Mouse (Mus musculus) heart, postnatal 36 days (tissue): ENCODE results near the gene Slc37a4. TPM values are rescaled to one million over a fixed set of nuclear protein-coding genes. Genes with fewer than 3 reads are reported as not detected.
A peak's percentile ranks its signal among the peaks of the same experiment; 100 is the strongest.
"Not testable (repeated sequence)": the region's sequence is repeated elsewhere in the genome, so short reads cannot be mapped to it uniquely, and the experiment has no call there.

Experiments
- DNase-seq, 2 experiments: peaks; one replicate each; pipeline ENCODE4 v3.0.0; 2021 to 2022
- intact Hi-C: fragments of 180-260 bp; cut with DNase I; formaldehyde crosslinking; loops from one replicate; pipeline ENCODE4 v1.15.1; 2025
- total RNA-seq, 2 experiments: library from RNA; stranded (reverse); gene quantifications; 2 replicates each; pipeline ENCODE4 v1.2.3; 2021

The Slc37a4 gene
- total RNA-seq = 10 to 100 TPM; 21.5 to 24.0 TPM

DNA sequence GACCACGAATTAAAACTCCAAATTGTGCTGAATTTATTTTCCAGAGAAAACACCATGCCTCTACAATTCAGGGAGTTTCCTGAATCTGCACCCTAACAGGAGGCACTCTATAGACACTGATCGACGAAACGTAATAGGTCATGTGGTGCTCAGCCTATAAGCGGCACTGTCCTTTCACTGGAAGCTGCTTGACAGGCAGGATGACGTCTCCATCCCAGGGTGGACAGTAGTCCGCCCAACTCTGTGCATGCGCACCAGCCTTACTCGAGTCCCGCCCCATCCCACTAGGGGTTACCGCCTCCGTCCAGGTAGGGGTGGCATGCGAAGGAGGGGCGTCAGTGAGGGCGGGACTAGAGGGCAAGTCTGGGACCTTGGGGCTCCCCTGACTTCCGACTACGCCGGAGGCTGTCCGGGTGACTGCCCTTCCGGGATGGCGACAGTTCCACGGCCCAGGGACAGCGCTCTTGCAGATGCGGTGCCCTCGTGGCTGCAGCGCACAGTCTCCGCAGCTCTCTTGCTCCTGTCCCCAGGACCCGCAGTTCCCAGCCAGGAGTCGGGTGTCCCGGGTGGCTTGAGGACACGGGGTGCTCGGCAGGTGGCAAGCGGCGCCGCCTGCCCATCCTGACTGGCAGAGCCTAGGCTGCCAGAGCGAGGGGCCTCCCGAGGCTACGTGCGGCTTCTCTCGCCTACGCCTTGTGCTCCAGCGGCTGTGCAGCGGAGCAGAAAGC is at the start of gene Slc37a4:
TSS of gene Slc37a4 (plus strand) at position 169 of the 728 bp plus-strand sequence.
- intact Hi-C loops = no loop called here
- peak; percentile 90 to 93 for DNase-seq

DNA sequence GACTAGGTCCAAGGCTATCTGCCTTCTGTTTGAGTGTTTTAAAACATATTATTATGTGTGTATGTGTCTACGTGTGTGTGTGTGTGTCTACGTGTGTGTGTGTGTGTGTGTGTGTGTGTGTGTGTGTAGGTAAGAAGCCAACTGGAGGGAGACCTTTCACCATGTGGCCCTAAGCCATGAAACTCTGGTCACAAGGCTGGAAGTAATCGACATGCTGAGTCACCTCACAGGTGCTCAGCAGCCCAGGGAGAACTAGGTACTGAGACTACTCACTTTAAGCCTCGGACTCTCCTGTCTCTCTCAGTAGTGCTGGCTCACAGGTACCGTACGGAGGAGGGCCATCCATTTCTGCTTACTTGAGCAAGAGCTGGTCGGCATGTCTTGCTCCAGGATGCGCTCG is 49.5 kb upstream of the Slc37a4 start:
- no peak for DNase-seq
- intact Hi-C loops = no loop called here

DNA sequence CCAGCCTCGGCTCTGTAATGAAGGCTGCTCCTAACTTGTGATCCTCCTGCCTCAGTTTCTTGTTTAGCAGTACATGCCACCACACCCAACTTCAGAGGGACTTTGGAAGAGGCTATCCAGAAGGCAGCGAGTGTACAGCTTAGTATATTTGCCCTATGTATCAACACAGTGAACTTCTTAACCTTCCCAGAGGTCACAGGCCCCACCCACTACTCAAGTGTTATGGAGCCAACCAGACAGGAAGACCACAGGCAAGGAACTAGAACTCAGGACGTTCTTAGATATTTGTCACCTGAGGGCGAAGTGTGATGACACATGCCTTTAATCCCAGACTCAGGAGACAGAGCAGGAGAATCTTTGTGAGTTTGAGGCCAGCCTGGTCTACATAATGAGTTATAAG is 49.0 kb upstream of the Slc37a4 start:
- intact Hi-C loops = no loop called here
- DNase-seq = no peak

DNA sequence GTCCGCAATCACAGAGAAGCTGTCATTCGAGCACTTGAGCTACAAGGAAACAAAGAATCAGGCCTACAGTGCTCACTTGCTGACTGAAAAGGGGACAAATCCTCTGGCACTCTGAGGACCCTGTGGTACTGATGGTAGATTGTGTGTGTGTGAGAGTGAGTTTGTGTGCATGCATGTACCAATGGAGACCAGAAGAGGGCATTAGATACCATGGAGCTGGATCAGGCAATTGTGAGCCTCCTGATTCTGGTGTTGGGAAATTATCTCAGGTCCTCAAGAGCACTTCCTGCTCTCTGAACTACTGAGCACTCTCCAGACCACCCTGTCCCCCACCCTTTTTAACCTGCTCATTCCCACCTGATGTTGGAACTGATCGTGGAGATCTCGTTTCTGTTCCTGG is 48.1 kb upstream of the Slc37a4 start:
- intact Hi-C loops = no loop called here
- DNase-seq = no peak

DNA sequence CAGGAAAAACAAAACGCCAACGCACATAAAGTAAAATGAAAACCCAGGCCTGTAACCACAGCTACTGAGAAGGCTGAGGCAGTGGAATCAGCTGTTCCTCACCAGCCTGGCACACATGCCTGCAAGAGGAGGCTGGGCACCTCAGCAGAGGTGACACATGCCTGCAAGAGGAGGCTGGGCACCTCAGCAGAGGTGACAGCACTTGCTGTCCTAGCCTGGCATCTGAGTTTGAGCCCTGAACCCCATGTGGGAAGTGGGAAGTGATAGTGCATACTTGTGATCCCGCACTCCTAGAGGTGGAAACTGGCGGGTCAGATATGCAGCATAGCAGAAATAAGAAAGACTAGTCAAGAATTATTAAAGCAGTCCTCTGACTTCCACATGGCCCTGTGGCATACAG is 45.3 kb upstream of the Slc37a4 start:
- no peak for DNase-seq
- intact Hi-C loops = no loop called here

DNA sequence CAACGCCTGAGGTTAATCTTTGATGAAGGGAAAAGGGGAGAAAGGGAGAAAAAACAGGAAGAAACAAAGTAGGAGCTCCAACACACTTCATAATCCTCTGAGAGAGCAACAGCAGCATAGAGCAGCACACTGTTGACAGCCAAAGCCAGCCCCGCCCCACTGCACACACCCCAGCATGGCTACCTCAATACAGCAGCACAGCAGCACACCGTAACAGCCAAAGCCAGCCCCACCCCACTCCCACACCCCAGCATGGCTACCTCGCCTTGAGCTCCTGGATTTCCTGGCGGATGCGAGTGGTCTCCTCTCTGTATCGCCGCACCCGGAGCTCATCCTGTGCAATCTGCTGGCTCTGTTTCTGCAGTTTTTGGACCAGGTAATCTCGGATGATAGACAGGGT is 44.3 kb upstream of the Slc37a4 start:
- intact Hi-C loops = no loop called here
- no peak for DNase-seq

DNA sequence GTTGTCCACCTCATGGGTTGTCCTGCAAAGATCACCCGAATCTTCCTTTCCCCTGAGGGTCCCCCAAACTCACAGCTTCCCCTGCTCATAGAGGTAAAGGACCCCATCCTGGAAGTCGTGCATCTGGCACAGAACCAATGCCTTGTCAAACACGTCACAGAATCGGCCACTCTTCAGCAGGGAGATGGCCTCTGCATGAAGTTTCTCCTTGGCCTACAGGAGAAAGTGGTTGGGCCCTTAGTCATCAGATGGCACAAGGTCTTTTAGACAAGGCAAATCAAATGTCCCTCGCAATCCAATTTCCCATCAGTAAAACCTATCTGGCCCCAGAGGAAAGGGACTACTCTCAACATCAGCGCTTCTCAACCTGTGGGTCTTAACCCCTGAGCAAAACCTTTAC is 43.5 kb upstream of the Slc37a4 start:
- DNase-seq = no peak
- intact Hi-C loops = no loop called here

DNA sequence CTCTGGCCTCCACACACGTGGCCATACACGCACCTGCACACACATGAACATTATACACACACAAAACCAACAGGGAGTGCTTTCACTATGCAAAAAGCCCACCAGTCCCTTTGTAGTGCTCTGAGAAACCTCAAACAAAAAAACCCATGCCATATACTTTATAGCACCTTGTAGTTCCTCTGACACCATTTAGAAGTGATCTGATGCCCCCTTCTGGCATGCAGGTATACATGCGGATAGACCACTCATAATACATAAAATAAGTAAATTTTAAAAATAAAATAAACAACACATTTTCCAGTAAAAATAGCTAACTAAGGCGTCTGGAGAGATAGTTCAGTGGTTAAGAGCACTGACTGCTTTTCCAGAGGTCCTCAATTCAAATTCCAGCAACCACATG is 39.4 kb upstream of the Slc37a4 start:
- no peak for DNase-seq
- intact Hi-C loops = loop anchor here (5.0 kb wide), 1 partner anchor 110 kb away; no protein-coding TSS in a partner anchor

DNA sequence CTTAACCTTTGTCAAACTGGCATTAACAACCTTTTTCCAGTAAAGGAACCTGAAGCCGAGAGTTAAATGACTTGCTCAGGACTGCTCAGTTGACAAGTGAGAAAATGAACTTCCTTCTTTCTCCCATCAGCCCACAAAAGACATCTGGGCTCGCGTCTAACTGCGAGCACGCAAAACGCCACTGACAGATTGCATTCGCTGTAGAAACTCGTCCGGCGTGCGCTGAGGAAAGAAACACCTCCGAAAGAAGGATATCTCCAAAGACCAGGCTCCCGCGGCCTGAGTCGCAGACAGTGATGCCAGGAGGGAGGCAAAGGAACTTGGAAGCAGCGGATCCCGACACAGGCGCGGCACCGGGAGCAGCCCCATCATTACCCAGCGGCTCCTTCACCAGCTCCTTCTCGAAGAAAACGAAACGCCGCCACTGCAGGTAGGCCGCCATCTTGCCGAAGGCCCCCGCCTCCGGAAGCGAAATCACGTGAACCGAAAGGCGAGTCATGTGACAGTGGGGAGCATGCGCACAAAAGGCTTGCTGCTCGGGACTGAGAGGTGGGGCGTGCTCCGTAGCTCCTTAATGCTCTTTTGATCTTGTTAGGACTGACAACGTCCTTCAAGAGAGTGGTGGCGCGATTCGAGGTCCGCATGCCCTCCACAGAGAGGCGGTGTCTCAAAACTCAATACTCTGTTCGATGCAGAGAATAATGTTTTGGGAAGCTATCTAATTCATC is 35.3 kb upstream of the Slc37a4 start, which contains the start of gene Vps11:
TSS of gene Vps11 (minus strand) at position 481 of the 728 bp plus-strand sequence.
- intact Hi-C loops = no loop called here
- peak; percentile 94 to 95 for DNase-seq

DNA sequence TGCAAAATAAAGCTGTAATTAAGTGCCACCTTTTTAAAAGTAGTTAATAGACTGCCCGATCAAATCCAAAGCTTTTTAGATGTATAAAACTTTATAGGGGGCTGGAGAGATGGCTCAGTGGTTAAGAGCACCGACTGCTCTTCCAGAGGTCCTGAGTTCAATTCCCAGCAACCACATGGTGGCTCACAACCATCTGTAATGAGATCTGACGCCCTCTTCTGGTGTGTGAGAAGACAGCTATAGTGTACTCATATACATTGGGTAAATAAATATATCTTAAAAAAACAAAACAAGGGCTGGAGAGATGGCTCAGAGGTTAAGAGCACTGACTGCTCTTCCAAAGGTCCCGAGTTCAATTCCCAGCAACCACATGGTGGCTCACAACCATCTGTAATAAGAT is 34.7 kb upstream of the Slc37a4 start:
- intact Hi-C loops, DNase-seq: not testable (repeated sequence)

DNA sequence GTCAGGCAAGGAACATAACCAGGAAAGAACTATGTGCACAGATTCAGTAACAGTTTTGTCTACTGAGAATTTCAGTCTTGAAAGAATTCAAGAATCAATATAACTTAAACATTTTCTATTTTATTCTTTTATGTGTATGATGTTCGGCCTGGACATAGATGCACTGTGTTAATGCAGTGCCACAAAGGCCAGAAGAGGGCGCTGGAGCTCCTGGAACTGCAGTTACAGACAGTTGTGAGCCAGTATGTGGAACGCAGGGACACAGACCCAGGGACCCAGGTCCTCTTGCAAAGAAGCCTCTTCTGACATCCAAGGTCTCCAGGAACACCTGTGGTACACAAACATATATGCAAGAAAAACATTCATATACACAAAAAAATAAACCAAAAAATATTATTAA is 32.2 kb upstream of the Slc37a4 start:
- intact Hi-C loops = no loop called here

DNA sequence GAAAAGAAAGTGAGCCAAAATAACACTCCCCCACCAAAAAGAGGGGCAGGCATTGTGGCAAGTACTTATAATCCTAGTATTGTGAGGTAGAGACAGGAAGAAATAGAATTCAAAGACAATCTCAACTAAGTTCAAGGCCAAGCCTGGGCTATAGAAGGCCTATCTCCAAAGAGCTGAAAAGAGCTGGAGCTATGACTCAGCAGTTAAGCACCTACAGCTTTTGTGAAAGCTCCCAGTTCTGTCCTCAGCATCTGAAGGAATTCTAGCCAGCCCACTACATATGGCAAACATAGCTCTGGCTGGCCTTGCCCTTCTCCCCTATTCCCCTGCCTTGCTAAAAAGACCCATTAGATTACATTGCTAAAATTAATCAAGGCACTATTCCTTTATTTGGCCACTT is 23.3 kb upstream of the Slc37a4 start:
- no peak for DNase-seq
- intact Hi-C loops = no loop called here

More for the DNA sequence above, 32.2 kb upstream of the Slc37a4 start:
- DNase-seq = no peak

DNA sequence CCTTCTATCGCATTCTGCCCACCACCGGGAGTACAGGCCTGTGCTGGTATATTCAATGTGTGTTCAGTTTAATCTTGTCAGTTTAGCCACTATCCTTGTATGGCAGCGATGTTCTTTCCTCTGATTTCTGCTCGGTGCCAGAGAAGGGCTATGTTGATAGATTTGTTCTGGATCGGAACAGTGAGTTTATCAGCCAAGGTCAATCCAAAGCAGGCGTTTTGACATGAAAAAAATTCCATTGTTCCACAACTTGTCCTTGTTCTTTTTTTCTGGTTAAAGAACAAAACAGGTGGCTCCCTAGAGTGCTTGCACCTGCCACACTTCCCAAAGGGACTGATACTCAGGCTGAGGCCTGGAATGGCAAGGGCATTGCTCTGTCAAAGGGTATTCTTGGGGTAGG is 20.5 kb upstream of the Slc37a4 start:
- no peak for DNase-seq
- intact Hi-C loops = no loop called here

DNA sequence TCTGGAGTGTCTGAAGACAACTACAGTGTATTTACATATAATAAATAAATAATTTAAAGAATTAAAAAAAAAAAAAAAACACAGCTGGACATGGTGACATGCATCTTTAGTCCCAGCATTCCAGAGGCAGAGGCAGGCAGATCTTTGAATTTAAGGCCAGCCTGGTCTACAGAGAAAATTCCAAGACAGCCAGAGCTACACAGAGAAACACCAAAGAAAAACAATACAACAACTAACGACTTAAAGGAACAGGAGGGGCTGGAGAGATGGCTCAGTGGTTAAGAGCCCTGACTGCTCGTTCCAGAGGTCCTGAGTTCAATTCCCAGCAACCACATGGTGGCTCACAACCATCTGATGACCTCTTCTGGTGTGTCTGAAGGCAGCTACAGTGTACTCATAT is 19.3 kb upstream of the Slc37a4 start:
- intact Hi-C loops, DNase-seq: not testable (repeated sequence)

DNA sequence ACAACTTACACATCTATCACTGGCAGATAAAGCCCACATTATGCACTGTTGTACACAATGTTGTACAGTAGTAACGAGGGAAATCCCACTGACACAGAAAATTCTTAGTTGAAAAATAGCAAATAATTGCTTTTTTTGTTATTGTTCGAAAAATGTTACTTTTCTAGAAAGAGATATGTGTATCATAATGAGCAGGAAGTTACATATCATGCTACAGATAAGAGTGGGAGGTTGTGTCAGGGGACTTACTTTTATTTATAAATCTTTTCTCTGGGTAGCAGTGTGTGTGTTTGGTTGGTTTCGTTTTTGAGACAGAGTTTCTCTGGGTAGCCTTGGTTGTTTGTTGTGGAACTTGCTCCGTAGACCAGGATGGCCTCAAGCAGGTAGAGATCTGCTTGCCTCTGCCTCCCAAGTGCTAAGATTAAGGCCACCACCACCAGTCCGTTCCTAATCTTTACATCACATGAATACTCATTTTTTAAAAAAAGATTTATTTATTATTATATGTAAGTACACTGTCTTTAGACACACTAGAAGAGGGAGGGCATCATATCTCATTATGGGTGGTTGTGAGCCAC is 18.4 kb upstream of the Slc37a4 start:
- intact Hi-C loops = no loop called here
- DNase-seq = no peak

DNA sequence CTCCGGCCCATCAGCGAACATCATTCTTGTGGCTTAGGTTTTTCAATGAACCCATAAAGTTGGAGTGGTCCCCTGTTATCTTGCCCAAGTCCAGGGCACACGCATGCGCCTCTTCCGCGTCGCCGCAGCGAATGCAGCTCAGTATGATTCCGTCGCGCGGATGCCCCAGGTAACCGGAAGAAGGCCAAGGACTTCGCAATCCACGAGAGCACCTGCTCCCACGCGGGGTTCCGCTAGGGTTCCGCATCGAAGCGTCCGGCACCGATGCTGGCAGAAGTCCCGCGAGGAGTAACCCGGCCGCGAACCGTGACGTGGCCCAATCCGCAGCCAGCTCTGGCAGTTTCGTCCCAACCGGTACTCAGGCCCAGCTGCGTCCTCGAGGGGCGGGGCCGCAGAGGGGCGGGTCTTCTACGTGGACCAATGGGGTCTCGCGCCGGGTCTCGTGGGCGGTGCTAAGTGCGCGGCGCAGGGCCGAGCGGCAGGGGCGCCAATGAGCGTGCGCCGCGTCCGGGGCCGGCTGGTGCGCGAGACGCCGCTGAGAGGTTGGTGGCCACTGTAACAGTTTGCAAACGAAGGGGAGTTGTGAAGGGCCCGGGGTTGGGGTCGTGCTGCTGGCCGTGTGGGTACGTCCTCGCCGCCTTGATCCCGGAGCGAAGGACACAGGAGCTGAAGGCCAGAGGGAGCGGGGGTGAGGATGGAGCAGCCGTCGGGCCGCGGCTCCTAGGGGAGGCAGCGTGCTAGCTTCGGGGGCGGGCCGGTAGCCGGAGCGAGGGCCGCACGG is 17.4 kb upstream of the Slc37a4 start, which contains the start of gene Hyou1:
TSS of gene Hyou1 (plus strand) at position 437 of the 781 bp plus-strand sequence.
- intact Hi-C loops = no loop called here
- DNase-seq = peak; percentile 99 to 100

DNA sequence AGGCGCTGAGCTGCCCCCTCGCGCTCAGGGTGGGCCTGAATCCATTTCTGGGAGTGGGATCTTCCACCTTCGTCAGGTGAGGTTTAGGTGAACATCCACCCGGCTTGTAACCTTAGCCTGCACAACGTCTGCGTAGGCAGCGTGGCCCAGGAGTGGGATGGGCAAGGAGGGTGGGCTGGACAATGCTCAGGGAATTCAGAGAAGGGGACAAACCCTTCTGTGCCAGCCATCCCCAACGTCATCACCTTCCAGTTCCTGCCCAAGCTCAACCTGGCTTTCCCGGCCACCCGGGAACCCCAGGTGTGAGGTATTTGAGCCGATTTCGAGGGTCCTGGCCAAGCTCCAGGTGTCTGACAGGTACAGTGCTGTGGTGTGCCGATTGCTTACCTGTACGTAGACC is 16.8 kb upstream of the Slc37a4 start:
- DNase-seq = no peak
- intact Hi-C loops = no loop called here

DNA sequence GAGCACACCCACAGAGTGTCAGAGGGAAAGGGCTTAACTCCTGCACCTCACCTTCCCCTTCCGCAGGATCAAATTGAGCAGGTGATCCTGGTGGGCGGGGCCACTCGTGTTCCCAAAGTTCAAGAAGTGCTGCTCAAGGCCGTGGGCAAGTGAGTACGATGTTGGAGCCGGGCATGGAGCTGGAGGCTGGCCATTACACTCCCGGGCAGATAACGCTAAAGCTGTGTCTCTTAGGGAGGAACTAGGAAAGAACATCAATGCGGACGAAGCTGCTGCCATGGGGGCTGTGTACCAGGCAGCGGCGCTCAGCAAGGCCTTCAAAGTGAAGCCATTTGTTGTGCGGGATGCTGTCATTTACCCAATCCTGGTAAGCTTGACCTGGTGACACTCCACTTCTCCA is 12.1 kb upstream of the Slc37a4 start:
- intact Hi-C loops = no loop called here
- DNase-seq = no peak

DNA sequence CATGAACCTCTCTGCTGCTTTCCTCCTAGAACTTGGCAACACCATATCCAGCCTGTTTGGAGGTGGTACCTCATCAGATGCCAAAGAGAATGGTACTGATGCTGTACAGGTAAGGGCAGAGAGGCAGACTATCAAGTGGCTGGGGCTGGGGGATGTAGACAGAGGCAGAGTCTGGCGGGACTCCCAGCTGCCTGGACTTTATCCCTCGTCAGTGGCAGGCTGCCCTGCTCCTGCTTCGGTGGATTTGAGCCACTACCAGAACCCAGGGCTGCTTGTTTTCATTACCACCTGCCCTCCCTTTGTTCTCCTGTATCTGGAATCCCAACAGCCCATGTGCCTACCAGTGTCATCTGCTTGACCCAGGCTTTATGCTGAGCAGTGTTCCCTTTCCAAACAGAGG is 9.4 kb upstream of the Slc37a4 start:
- intact Hi-C loops = no loop called here
- no peak for DNase-seq

DNA sequence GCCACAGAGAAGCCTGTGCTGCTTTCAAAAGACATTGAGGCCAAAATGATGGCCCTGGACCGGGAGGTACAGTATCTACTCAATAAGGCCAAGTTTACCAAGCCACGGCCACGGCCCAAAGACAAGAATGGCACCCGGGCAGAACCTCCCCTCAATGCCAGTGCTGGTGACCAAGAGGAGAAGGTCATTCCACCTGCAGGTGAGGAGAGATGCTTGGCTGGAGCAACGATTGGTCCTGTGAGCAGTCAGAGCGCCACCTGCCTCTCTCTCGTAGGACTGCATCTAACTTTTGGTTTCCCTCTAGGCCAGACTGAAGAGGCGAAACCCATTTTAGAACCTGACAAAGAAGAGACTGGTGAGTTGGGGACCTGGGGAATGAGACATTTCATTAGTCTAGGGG is 7.4 kb upstream of the Slc37a4 start:
- peak in 1 of 2 experiments; percentile 59 for DNase-seq
- intact Hi-C loops = no loop called here

DNA sequence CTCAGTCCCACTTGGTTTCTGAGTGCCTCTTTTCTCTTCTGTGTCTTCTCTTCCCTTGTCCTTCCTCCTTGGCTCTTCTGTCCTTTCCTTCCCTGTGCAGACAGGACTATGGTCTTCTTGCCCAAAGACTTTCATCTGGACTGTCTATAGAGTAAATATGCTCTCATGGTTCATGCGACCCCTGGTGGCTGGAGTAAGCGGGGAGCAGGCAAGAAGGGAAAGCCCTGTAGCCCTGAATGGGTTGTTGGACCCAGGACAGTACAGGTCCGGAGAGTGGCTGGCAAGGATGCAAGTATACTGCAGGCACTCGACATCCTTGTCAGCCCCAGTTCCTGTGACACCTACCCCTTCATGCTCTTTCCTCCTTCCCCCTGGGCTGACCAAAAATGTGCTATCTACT is 5.2 kb upstream of the Slc37a4 start:
- DNase-seq = peak; percentile 75 to 83
- intact Hi-C loops = loop anchor here (1.0 to 5.0 kb wide), 3 partner anchors 152 to 409 kb away; no protein-coding TSS in a partner anchor
